Mouse (Mus musculus) frontal cortex, postnatal 14 days (tissue): Measurements from ENCODE around the gene Zbtb24.

Source experiments
- DNase-seq, 2 experiments: peaks; one replicate each; pipeline ENCODE4 v3.0.0; 2022; ENCODE audit warnings: low spot score in 2 of 2

Zbtb24 gene

DNA sequence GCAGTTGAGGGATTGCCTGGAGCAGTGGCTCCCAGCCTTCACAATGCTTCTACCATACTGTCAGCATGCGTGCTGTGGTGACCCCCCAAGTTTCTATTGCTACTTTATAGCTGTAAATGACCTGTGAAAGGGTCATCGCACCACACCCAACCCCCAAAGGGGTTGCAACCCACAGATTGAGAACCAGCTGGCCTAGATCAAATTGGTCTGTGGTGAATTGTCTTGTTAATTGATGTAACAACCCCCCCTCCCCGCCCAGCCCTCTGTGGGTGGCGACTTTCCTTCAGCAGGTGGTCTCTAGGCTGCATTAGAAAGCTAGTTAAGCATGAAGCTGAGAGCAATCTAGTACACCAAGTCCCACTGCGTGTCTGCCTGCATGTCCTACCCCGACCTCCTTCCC is 17.1 kb downstream of the Zbtb24 start:
- DNase-seq: no peak

DNA sequence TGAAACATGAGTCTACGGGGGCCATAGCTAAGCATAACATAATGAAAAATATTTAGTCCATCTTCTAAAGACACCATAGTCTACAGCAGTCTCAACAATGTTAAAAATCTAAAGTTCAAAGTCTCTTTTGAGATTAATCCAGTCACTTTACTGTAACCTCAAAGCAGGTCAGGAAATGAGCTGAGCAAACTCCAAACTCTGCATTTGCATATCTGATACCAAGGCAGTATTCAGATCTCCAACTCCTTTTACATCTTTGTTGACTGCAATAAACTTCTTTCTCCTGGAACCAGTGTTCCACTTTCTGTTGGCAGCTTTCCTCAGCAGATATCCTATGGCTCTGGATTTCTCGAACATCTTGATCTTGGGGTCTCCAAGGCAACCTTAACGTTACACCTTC is 20.5 kb downstream of the Zbtb24 start:
- DNase-seq: no peak

DNA sequence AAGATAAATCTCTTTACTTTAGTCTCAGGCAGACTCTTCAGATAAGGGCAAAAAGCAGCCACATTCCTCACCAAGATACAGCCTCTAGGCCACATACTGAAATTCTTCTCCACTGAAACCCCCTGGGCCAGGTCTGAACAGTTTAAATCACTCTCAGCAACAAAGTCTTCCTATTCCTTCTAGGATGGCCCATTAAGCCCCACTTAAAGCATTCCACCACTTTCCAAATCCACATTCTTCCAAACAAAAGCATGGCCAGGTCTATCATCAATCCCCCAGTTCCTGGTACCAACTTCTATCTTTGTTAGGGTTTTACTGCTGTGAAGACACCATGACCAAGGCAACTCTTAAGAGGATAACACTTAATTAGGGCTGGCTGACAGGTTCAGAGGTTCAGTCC is 22.4 kb downstream of the Zbtb24 start:
- no peak for DNase-seq

DNA sequence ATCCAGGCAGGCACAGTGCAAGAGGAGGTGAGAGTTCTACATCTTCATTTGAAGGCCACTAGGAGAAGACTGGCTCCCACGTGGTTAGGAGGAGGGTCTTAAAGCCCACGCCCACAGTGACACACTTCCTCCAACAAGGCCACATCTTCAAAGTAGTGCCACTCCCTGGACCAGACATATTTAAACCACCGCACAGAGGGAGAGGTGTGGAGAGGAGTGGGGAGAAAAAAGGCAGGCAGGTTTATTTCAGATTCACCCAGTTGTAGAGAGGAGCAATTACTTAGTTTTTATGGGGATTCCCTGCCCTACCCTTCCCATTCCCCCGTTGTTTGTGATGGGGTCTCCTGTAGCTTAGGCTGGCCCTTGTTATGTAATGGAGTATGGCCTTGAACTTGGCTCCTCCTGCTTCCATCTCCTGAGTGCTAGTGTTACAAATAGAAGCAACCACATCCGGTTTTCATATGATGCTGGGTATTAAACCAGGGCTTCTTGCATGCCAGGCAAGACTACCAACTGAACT is 22.8 kb downstream of the Zbtb24 start:
- DNase-seq: no peak

DNA sequence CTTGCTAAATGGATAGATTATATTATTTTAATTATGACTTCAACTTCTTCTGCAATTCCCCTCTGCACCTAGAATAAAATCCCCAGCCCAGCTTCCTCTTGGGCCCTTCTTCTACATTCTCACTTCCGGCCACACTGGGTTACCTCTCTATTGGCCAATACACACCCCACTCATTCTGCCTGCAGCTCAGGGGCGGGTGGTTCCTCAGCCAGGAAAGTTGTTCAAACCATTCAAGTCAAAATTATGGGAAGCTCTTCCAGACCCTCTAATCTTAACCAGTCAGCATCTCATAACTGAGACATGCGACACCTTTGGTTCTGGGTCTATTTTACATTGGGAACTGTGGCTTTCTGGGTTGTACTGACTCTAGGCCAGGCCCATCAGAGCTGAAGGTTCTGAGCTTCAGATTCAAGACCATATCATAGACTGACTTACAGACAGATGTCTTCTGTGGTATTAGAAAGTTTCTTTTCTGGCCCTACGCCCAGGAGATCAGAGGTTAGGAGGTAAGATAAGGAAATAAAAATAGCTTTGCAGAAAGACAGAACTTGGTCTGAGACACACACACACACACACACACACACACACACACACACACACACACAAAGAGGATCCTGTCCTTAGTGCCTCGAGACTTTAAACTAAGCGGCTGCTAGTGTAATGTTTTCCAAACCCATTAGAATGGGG is 23.7 kb downstream of the Zbtb24 start:
- no peak for DNase-seq

DNA sequence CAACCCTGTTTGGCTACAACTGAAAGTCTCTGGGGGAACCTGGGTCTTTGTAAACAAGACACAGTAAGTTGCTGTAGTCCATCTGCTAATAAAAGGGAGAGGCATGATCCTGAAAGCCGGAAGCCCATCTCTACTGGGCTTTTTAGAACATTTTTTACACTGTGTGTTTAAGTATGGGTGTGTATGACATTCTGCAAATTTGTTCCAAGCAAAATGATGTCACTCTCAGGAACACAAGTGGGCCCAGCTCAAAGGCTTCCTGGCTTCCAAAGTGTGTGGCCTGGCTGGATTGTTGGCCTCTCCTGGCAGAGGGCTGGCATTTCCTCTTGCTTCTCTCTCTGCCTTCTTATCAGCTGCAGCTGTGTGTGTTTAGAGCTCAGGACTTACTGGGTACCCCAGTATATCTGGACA is 24.8 kb downstream of the Zbtb24 start:
- DNase-seq: no peak

DNA sequence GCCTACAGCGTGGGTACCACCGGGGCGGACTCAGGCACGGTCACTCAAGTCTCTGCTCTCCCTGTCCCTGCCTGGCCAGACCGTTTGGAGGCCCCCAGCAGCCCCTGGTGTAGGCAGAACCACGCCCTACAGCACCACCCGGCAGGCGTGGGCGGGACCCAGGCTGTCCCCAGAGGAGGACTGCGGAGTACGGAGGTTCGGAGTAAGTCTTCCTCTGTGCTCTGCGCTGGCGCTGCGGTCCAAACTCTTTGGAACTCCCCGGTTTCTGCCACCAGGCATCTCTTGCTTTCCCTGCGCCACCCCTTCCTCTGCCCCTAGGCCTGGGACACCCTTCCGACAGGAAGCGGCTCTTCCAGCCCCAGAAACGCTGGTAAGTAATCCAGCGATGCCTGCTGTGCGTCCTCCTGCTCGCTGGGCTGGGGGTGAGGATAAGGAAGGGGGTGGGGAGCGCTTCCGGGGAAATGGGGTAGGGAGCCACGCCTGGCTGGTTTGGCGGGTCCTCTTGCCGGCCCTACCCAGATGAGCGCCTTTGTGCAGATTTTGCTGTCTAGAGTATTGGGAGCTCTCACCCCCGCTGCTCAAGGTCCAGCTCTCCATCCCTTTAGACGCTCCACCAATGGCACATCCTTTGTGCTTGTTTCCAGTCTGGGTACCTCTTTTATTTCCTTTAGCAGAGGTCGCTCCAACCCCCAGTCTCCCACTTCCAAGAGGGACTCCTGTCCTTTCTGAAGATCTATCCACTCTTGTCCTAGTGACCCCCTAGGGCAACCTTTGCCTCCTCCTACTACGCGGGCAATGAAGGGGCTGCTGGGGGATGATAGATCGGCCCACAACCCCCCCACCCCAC is 26.2 kb downstream of the Zbtb24 start, which contains the start of gene Mical1:
Mical1 (plus strand) TSS at position 144 of the 847 bp plus-strand sequence.
- peak; percentile 30 to 35 for DNase-seq

DNA sequence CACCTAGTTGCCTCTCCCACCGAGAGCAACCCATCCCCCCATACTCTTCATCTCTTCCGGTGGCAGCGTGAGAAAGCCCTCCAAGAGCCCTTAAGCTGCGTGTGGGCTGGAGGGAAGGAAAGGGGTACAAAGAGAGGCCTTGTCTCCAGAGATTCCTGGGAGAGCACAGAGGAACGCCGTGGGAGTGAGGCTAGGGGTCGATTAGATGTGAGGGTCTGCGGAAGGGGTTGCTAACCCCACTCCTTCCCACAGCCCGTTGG is 26.8 kb downstream of the Zbtb24 start:
- no peak for DNase-seq

DNA sequence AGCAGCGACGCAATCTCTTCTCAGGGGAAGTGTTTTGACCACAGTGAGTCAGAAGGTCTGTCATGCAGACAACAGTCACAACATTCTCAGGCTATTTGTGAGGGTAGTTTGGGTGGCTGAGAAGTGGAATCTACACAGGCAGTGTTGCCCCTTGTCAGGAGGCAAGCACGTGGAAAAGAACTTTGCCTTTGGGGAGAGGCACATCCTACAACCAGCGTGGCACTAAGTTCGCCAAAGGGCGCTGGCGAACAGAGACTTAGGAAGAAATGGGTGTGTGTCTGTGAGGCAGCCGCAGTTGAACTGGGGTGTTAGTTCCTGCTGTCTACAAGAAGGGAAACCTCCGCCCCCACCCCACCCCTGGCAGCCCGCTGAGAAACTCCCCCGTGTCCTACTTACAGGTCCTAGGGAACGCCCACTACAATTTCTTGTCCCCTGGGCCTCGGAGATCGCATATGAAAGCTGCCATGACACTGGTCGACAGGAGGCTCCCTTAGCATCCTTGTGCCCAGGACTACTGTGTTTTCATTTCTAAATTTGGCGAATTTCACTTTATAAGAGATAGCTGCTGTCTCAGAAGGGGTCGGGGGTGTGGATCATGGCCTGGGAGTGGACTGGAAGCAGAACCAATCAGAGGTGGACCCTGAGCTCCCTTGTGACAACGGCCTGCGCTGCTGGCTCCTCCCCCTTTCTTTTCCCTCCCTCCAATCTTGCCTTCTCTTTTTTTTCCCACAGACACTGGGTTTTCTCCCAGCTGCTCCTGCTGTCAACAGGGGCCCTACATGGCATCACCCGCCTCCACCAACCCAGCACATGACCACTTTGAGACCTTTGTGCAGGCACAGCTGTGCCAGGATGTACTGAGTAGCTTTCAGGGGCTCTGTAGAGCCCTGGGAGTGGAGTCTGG is 27.3 kb downstream of the Zbtb24 start:
- peak; percentile 39 to 68 for DNase-seq

DNA sequence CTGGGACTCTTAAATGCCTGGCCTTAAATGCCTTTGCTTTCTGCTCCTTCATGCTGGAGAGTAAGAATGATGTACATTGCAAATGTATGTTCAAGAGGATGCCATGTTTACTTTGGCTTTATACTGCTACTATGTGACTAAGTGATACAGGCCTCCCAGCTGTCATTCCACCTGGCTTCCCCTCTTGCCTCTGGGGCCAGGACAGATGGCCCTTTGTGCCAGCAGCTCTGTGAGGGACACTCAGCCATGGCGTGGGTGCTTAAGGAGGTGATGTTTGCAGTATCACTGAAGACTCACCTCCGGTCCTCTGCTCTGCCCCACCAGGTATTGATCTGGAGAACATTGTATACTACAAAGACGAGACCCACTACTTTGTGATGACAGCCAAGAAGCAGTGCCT is 29.8 kb downstream of the Zbtb24 start:
- no peak for DNase-seq

DNA sequence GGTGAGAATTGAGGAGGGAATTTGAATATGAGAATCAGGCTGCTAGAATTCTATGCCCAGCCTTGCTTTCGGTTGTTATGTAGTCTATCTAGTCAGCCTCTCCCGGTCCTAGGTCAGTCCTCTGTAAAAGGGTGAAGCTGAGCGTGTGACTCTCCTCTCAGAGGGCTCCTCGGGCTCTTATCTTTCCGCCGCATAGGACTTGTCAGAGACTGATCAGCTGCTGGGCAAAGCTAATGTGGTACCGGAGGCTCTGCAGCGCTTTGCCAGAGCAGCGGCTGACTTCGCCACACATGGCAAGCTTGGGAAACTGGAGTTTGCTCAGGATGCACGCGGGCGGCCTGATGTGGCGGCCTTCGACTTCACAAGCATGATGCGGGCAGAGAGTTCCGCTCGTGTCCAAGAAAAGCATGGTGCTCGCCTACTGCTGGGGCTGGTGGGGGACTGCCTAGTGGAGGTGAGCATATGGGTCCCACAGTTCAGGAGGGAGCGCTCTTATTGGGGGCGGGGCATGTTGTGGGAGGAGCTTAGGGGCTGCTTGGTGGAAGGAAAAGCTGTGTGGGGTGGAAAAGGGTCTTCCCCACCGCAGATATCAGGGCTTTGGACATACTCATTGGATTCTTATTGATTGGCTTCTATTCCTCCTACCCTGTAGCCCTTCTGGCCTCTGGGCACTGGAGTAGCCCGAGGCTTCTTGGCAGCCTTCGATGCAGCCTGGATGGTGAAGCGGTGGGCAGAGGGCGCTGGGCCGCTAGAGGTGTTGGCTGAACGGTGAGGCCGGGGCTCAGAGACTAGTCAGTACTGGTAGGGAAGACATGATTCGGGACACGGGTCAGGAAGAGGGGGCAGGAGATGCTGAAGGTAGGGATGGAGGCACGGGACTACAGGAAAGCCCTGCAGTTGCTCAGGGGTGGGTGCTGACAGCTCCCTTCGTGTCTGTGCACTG is 31.0 kb downstream of the Zbtb24 start:
- no peak for DNase-seq

DNA sequence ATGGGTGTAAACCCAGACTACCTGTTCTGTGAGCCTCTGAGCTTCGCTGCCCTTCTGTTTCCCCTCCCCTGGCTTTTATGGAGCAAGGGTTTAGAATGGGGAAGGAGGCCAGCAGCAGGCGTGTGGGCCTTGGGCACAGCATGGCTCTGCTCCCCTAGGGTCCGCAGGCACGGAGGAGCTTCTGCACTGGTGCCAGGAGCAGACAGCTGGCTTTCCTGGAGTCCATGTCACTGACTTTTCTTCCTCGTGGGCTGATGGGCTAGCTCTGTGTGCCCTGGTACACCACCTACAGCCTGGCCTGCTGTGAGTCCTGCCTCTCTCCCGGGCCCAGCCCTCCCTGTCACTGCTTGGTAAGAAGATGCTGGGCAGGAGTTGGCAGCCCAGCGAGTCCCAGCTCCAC is 32.3 kb downstream of the Zbtb24 start:
- no peak for DNase-seq

DNA sequence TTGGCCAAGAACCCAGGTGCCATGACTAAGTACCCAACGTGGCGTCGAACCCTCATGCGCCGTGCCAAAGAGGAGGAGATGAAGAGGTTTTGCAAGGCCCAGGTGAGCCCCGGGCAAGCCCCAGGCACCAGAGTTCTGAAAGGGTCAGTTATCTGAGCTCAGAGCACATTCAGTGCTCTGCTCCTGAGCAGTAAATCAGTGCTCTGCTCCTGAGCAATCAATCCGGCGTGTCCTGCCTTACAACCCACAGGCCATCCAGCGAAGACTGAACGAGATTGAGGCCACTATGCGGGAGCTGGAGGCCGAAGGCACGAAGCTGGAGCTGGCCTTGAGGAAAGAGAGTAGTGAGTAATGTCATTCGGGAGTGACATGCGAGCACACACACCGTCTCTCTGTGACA is 35.6 kb downstream of the Zbtb24 start:
- DNase-seq: no peak

DNA sequence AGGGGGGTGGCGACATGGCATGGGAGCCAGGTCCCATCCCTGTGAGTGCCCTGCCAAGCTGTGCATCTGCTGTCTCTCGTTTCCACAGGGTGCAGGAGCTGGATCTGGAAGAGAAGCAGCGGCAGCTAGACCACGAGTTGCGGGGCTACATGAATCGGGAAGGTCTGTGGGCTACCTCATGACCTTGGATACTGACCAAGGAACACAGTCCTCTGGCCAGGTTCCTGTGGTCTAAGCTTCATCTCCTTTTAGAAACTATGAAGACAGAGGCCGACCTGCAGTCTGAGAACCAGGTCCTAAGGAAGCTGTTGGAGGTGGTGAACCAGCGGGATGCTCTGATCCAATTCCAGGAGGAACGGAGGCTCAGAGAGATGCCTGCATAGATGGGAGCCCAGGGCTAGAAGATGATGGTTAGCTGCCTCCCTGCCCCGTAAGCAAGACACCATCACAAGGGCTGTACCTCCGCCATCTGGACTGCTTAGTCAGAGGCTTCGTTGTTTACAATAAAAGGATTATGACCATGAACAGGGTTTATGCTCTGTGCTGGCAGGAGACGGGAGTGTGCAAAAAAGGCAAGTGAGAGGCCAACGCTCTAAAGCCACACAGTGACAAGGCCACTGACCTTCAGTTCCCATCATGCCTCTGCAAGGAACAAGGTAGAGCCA is 36.5 kb downstream of the Zbtb24 start:
- DNase-seq: no peak

DNA sequence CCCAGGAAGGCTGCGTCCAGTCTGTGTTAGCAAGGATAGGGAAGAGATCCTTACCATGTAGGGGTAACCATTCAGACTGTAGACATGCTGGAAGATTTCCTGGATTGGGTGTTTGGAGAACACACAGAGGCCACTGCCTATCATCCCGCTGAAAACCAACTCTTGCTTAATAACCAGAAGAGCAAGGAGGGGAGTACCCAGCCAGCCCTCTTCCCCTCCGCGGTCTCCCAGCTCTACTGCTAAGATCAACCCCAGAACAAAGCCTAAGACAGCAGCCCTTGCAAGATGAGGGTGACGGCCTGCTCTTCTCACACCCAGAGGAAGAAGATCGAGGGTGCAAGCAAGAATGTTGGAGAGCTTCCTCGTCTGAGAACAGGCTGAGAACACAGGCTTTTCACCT is 38.7 kb downstream of the Zbtb24 start:
- no peak for DNase-seq

DNA sequence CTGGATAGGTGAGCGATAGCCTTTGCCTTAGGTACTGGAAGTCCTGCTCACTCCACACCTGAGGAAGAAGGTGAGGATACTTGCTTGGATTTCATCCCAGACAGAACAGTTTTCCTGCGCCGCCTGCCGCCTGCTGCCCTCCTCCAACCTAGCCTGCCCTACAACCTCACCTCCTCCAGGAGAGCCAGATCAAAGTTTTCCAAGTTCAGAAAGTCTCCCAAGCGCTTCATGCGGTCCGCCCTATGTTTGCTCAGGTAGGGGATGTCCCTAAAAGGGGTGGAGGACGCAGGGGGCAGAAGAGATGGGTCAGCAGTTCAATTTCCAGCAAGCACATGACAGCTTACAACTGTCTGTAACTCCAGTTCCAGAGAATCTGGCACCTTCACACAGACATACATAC is 39.1 kb downstream of the Zbtb24 start:
- DNase-seq: no peak

DNA sequence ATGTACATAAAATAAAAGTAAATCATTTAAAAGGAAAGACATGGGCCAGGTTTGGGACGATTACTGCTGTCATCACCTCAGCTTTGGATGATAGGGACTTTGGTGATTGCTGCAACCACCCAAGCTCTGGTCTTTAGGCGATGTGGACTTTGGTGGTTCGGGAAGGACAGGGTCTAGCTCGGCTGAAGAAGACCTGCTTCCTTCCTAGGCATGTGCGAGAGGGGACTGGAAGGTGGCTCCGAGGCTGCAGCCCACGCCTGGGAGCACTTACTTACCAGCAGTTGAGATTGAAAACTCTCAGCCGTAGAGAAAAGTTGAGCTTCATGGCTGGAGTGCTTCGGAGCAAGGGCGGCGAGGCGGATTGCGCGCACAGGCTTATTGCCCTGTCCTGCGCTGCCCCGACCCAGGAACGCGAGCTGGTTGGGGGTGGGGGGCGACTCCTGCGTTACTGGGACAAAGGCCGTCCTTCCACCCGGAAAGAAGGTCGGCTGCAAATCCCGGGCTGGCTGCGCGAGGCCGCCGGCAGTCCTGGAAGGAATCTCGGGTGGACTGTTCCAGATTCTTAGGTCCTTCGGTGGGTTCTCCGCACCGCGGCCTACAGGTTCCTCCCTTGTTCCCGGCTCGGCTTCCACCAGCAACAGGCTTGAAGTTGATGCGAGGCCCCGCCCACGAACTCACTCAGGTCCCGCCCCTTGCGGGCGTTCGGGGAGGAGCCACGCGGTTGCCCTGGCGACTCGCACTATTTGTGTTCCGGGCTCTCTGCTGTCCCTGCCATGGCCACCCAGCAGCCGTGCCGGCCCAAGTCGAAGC is 39.7 kb downstream of the Zbtb24 start, which contains the start of the genes Smpd2 and Ppil6:
Smpd2 (minus strand) TSS at position 662 of the 810 bp plus-strand sequence.
Ppil6 (plus strand) TSS at position 732 of the 810 bp plus-strand sequence.
- peak; percentile 90 to 93 for DNase-seq

DNA sequence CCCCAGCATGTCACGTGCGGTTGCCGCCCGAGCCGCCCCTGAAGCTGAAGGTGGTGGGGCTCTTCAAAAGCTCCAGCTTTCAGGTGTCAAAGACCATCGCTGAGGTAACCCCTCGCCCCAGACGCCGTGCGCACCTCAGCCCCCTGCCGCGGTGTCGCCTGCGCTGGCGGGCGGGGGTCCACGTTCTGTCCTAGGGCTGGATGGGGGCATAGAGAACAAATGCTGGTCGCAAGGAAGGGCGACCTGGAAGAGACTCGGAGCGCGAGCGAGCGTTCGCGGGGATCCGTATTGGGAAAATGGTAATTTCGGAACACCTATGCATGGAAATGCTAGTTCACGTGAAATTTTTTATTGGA is 40.3 kb downstream of the Zbtb24 start:
- DNase-seq: no peak

DNA sequence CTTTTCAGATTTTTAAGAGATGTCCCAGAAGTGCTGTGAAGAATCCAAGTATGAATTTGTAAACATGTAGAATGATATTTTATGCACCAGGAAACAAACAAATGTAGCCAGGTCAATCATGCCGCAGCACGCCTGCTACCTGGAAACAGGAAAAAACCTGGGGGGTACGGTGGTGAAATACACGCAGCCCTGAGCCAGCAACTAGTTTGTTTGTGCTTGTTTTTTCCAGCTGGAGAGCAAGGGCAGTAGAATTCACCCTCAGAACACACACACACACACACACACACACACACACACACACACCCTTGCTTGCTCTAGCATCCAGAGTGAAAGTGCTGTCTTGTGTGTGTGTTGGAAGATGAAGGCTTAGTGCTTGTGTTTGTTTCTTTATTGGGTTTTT is 40.9 kb downstream of the Zbtb24 start:
- no peak for DNase-seq

DNA sequence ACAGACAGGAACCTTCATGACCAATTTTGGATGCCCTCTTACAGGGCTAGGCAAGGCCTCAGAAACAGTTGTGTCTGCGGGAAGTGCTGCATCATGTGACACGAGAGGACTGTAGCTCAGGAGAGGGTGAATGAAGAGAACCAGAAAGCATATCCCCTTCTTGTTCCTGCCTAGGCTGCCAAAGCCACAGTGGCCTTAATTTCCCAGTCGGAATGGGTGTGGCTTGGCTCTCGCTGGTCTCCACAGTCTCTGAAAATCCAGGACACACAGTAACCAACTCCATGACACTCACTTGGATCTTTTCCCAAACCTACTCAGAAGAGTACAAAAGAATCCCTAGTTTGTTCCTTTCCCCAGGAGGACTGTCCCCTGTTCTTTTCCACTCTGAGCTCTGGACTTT is 50.8 kb downstream of the Zbtb24 start:
- DNase-seq: peak in 1 of 2 experiments; percentile 46
